Mouse (Mus musculus): ENCODE results near the gene Cwc15. TPM values are rescaled to one million over a fixed set of nuclear protein-coding genes. Genes with fewer than 3 reads are reported as not detected.

Gene Cwc15
- polyA plus RNA-seq, 1 experiment from 2014 or later, result 181 TPM

DNA sequence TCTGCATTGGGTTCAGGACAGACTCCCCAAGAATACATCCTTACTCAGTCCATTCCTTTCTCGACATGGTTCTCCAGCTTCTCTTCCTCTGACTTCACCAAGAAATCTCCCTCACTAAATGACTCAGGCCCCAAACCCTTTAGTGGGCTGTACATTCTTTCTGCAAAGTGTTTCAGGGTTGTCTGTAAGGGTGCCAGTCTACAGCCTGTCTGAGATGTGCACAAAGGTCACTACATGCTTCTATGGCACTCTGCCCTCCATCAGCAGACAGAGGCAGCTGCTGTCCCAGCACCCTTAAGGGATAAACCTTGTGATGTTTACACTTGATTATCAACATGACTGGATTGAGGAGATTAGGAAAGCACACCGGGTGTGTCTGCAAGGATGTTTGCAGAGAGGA is 21.3 kb downstream of the Cwc15 start:
- H3K27ac ChIP-seq (replicated peaks), result no peak overlapping the region
- no peaks in the 10 kb centered on the region for H3K27me3 ChIP-seq (ENCODE audit: low read depth, poor library complexity, severe bottlenecking)
- no peak overlapping the region for H3K4me3 ChIP-seq
- no peaks in the 10 kb centered on the region for H3K36me3 ChIP-seq
- H3K4me1 ChIP-seq, result 0 out of 2 replicates have a peak, but pooled peaks cover 8% of the 10 kb centered on the region
- WGBS, result 51% methylated on average over 2 of the region's 2 CpGs
- H3K9me3 ChIP-seq (replicated peaks), result no peaks in the 10 kb centered on the region
- no peak for DNase-seq (ENCODE audit: low spot score)

DNA sequence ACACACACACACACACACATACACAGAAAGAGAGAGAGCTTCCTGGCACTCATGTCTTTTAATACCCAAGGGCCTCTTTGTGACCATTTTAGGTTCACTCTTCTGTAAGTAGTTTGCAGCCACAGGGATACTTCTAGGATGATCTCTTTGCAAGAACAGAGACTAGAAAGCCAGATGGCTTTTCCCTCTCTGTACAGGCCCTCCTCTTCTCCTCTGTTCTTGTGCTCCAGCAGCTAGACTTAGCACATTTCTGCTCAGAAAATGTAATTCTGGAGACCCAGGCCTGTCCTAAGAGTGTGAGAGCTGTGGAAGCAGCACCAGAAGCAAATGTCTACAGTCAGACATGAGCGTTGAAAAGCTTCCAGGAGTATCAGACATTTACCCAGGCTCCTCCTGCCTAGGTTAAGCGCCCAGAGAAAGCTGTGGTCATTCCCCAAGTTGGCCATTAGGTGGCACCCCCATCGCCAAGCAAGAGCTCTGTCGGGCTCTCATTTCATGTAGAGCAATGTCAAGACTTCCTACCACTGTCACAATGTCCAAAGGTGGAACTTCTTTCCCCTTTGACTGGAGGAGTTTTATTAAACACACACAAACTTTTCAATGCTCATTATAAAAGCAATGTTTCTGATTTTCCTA is 23.1 kb downstream of the Cwc15 start:
- no peaks in the 10 kb centered on the region for H3K27me3 ChIP-seq (ENCODE audit: low read depth, poor library complexity, severe bottlenecking)
- 0 out of 2 replicates have a peak, but pooled peaks cover 8% of the 10 kb centered on the region for H3K4me1 ChIP-seq
- peak; percentile 69 for DNase-seq (ENCODE audit: low spot score)
- H3K27ac ChIP-seq (replicated peaks), result no peak overlapping the region
- no peaks in the 10 kb centered on the region for H3K9me3 ChIP-seq (replicated peaks)
- H3K36me3 ChIP-seq, result no peaks in the 10 kb centered on the region
- WGBS, result 14% methylated on average over 4 of the region's 4 CpGs
- H3K4me3 ChIP-seq, result no peak overlapping the region

DNA sequence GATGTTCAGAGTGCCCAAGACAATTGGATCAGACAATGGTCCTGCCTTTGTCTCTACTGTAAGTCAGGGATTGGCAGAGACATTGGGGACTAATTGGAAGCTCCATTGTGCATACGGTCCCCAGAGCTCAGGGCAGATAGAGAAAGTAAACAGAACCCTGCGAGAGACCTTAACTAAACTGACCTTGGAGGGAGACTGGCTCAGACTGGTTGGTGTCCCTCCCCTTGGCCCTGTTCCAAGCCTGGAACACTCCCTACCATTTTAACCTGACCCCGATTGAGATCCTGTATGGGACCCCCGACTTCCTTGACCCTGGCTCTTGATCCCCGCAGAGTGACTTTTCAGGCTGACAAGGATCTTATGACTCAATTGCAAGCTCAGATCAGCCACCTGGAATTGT is 29.6 kb downstream of the Cwc15 start:
- H3K27ac ChIP-seq (replicated peaks), result no peak overlapping the region
- H3K4me3 ChIP-seq, result no peak overlapping the region
- 83% methylated on average over 5 of the region's 5 CpGs for WGBS
- no peaks in the 10 kb centered on the region for H3K36me3 ChIP-seq
- H3K27me3 ChIP-seq (ENCODE audit: low read depth, poor library complexity, severe bottlenecking), result no peaks in the 10 kb centered on the region
- H3K9me3 ChIP-seq (replicated peaks), result no peaks in the 10 kb centered on the region
- peaks cover 21% of the 10 kb centered on the region for H3K4me1 ChIP-seq
- no peak for DNase-seq (ENCODE audit: low spot score)

DNA sequence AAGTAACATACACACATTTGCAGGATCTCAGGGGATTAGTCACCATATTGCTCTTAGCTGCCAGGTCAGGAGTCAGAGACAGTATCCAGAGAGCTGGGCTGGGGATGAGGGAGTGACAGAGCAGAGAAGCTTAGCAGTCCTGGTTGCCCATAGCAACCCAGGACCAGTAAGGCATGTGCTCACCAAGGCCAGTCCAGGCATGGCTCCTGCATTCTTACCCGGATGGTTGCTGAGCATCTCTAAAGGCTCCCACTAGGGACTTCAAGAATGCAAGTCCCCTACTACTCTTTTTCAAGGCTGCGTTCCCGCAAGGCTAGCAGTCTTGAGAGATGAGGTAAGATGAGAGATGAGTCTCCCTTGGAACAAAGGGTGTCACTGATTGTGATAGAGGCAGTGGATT is 31.9 kb downstream of the Cwc15 start:
- WGBS, result 8% methylated on average over 3 of the region's 3 CpGs
- DNase-seq (ENCODE audit: low spot score), result peak; percentile 64
- Histone ChIP-seq H3K36me3 (no peaks in the 10 kb centered on the region), H3K27me3 (ENCODE audit: low read depth, poor library complexity, severe bottlenecking) (no peaks in the 10 kb centered on the region), H3K27ac (replicated peaks) (peak overlapping the region; percentile 75), H3K9me3 (replicated peaks) (no peaks in the 10 kb centered on the region), H3K4me3 (0 out of 2 replicates have a peak overlapping the region, but pooled peaks have one; percentile 7), H3K4me1 (peaks cover 21% of the 10 kb centered on the region)

DNA sequence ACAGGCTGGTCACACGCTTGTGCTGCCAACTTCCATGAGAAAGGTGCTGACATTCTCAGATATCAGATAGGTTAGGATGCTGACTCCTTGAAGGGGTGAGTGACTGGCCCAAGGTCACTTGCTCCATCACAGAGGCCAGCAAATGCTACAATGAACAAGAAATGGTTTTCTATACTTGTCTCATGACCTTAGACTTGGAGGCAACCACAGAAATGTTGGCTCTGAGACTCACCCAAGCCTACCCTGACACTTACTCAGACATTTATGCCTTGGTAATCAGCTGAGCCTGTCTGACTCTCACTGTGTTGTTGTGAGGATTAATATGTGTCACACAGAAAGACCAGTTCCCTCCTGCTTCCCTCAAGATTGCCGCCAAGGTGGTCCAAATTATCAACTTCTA is 33.2 kb downstream of the Cwc15 start:
- no peaks in the 10 kb centered on the region for H3K27me3 ChIP-seq (ENCODE audit: low read depth, poor library complexity, severe bottlenecking)
- peaks cover 2% of the 10 kb centered on the region; the same call in 1 of the 2 replicates for H3K36me3 ChIP-seq
- H3K4me1 ChIP-seq, result peaks cover 21% of the 10 kb centered on the region
- 94% methylated on average over 2 of the region's 2 CpGs for WGBS
- no peak overlapping the region for H3K4me3 ChIP-seq
- 0 out of 2 replicates have a peak overlapping the region, but pooled peaks have one; percentile 75 for H3K27ac ChIP-seq (replicated peaks)
- DNase-seq (ENCODE audit: low spot score), result no peak
- no peaks in the 10 kb centered on the region for H3K9me3 ChIP-seq (replicated peaks)

DNA sequence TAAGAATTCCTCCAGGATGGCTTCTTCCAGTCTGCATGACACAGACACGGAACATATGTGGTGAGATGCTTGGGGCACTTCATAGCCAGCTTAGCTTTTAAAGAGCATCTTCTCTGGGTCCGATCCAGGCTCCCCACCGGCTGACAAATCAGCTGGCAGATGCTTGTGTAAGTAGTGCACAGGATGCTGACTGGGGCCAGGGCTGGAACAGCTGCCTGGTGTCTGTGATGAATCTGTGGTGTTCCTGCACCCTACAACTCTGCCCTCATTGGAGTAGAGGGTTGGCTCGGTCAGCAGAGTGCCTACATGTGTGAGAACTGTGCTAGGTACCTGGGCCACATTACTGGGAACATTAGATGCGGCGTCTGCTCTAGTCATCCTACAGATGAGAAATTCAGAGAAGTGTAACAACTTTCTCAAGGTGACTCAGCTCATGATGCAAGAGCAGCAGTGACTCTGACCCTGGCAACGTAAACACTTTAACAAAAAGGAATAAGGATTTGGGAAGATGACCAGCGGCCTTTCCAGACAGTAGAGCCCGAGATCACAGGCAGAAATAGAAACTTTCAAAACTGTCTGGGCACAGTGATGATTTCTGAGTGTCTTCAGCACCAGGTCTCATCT is 34.5 kb downstream of the Cwc15 start:
- no peaks in the 10 kb centered on the region for H3K27me3 ChIP-seq (ENCODE audit: low read depth, poor library complexity, severe bottlenecking)
- H3K27ac ChIP-seq (replicated peaks), result no peak overlapping the region
- H3K36me3 ChIP-seq, result peaks cover 13% of the 10 kb centered on the region
- peaks cover 21% of the 10 kb centered on the region for H3K4me1 ChIP-seq
- WGBS, result 89% methylated on average over 9 of the region's 9 CpGs
- no peaks in the 10 kb centered on the region for H3K9me3 ChIP-seq (replicated peaks)
- no peak overlapping the region for H3K4me3 ChIP-seq
- DNase-seq (ENCODE audit: low spot score), result no peak

- peaks cover 95% of the 10 kb centered on the region for H3K36me3 ChIP-seq
- H3K9me3 ChIP-seq (replicated peaks), result no peaks in the 10 kb centered on the region
- no peak overlapping the region for H3K27ac ChIP-seq (replicated peaks)
- H3K4me3 ChIP-seq, result no peak overlapping the region
- no peak for DNase-seq (ENCODE audit: low spot score)
- 71% methylated on average over 9 of the region's 9 CpGs for WGBS
- H3K27me3 ChIP-seq (ENCODE audit: low read depth, poor library complexity, severe bottlenecking), result no peaks in the 10 kb centered on the region
- H3K4me1 ChIP-seq, result peaks cover 4% of the 10 kb centered on the region; the same call in 1 of the 2 replicates
Observed at GRCm38 (mm10) chr9:14544034-14544757, 43.8 kb downstream of the Cwc15 start.

GRCm38 (mm10) chr9:14547584-14548365 is 47.4 kb downstream of the Cwc15 start:
- WGBS, result 87% methylated on average over 12 of the region's 12 CpGs
- H3K9me3 ChIP-seq (replicated peaks), result no peaks in the 10 kb centered on the region
- H3K27me3 ChIP-seq (ENCODE audit: low read depth, poor library complexity, severe bottlenecking), result no peaks in the 10 kb centered on the region
- no peak overlapping the region for H3K4me3 ChIP-seq
- peaks cover 97% of the 10 kb centered on the region for H3K36me3 ChIP-seq
- no peak for DNase-seq (ENCODE audit: low spot score)
- H3K4me1 ChIP-seq, result peaks cover 4% of the 10 kb centered on the region; the same call in 1 of the 2 replicates
- no peak overlapping the region for H3K27ac ChIP-seq (replicated peaks)

DNA sequence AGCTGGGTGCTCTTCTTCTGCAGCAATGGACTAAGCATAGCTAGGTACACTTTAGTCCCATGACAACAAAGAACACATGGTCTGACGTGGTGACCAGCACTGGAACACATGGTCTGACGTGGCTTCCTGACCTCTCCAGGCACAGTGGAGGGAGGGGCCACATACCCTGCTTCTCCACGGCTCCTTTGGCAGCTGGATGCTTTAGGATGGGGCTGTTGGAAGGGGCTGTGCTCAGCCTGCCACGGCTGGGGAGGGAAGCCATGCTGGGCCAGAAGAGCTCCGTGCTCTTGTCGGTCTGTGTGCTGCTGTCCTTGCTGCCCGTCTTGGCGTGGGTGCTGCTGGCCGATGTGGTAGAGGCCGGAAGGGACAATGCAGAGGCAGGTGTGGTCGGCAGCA is 47.9 kb downstream of the Cwc15 start:
- H3K27ac ChIP-seq (replicated peaks), result no peak overlapping the region
- H3K4me1 ChIP-seq, result peaks cover 4% of the 10 kb centered on the region; the same call in 1 of the 2 replicates
- no peak overlapping the region for H3K4me3 ChIP-seq
- peaks cover 98% of the 10 kb centered on the region for H3K36me3 ChIP-seq
- no peak for DNase-seq (ENCODE audit: low spot score)
- no peaks in the 10 kb centered on the region for H3K9me3 ChIP-seq (replicated peaks)
- WGBS, result 82% methylated on average over 11 of the region's 11 CpGs
- H3K27me3 ChIP-seq (ENCODE audit: low read depth, poor library complexity, severe bottlenecking), result no peaks in the 10 kb centered on the region

DNA sequence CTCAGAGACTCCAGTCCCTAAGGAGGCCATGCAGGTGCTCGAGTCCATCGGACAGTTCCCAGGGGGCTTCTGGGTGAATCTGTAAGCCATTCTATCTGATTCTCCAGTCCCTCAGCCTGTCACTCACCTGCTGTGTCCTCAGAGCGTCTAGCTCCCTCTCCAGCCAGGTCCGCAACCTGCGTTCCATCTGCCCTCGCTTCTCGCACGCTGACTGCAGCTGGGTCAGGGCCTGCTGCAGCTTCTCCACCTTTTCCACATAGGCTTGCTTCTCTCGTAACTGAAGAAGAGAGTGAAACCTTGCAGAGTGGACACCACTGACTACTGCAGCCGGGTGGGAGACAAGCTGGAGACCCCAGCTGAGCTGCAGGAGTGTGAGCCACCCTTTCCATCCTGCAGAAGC is 57.9 kb downstream of the Cwc15 start:
- 93% methylated on average over 10 of the region's 10 CpGs for WGBS
- no peak for DNase-seq (ENCODE audit: low spot score)
- Histone ChIP-seq H3K4me3 (no peak overlapping the region), H3K4me1 (peaks cover 9% of the 10 kb centered on the region; the same call in 1 of the 2 replicates), H3K27me3 (ENCODE audit: low read depth, poor library complexity, severe bottlenecking) (no peaks in the 10 kb centered on the region), H3K36me3 (peaks cover 97% of the 10 kb centered on the region), H3K9me3 (replicated peaks) (no peaks in the 10 kb centered on the region), H3K27ac (replicated peaks) (no peak overlapping the region)

- Histone ChIP-seq H3K4me1 (peaks cover 9% of the 10 kb centered on the region; the same call in 1 of the 2 replicates), H3K36me3 (peaks cover 97% of the 10 kb centered on the region), H3K4me3 (no peak overlapping the region), H3K27me3 (ENCODE audit: low read depth, poor library complexity, severe bottlenecking) (no peaks in the 10 kb centered on the region), H3K27ac (replicated peaks) (no peak overlapping the region), H3K9me3 (replicated peaks) (no peaks in the 10 kb centered on the region)
- no peak for DNase-seq (ENCODE audit: low spot score)
- WGBS, result 91% methylated on average over 10 of the region's 10 CpGs
Observed at GRCm38 (mm10) chr9:14559430-14559829, 59.0 kb downstream of the Cwc15 start.

- 90% methylated on average over 9 of the region's 9 CpGs for WGBS
- no peak for DNase-seq (ENCODE audit: low spot score)
- Histone ChIP-seq H3K4me1 (peaks cover 9% of the 10 kb centered on the region; the same call in 1 of the 2 replicates), H3K4me3 (no peak overlapping the region), H3K36me3 (peaks cover 97% of the 10 kb centered on the region), H3K27me3 (ENCODE audit: low read depth, poor library complexity, severe bottlenecking) (no peaks in the 10 kb centered on the region), H3K27ac (replicated peaks) (no peak overlapping the region), H3K9me3 (replicated peaks) (no peaks in the 10 kb centered on the region)
Observed at GRCm38 (mm10) chr9:14559996-14560395, 59.6 kb downstream of the Cwc15 start.
